Mouse (Mus musculus) ES-Bruce4 (cell line): Measurements from ENCODE around the gene Egfem1. TPM values are rescaled to one million over a fixed set of nuclear protein-coding genes. Genes with fewer than 3 reads are reported as not detected.

Source experiments
- H3K27ac ChIP-seq: 2 replicates; pipeline ENCODE4 v1.5.1; 2012; ENCODE audit warnings: low read length, inconsistent platforms; ENCODE audit not compliant: insufficient read depth
- H3K27me3 ChIP-seq: 2 replicates; pipeline ENCODE4 v1.6.1; 2012; ENCODE audit warnings: mild to moderate bottlenecking, low read length, inconsistent platforms; ENCODE audit not compliant: control insufficient read depth, poor library complexity, insufficient read depth, severe bottlenecking
- H3K36me3 ChIP-seq: 2 replicates; pipeline ENCODE4 v1.6.1; 2012; ENCODE audit warnings: inconsistent platforms, mild to moderate bottlenecking, low read length, moderate library complexity; ENCODE audit not compliant: control insufficient read depth, poor library complexity, insufficient read depth, severe bottlenecking
- H3K4me1 ChIP-seq: one replicate; pipeline ENCODE4 v1.8.1; 2011; ENCODE audit warnings: low read length; ENCODE audit not compliant: control insufficient read depth, insufficient read depth
- H3K4me3 ChIP-seq: 2 replicates; pipeline ENCODE4 v1.5.1; 2011; ENCODE audit warnings: low read depth, mild to moderate bottlenecking, low read length
- H3K9ac ChIP-seq: 2 replicates; pipeline ENCODE4 v1.6.1; 2012; ENCODE audit warnings: low read depth, mild to moderate bottlenecking, inconsistent platforms; ENCODE audit not compliant: poor library complexity, severe bottlenecking
- H3K9me3 ChIP-seq: replicated peaks from 2 replicates; pipeline ENCODE4 v1.6.1; 2012; ENCODE audit warnings: mild to moderate bottlenecking, low read length, inconsistent platforms; ENCODE audit not compliant: control insufficient read depth, poor library complexity, insufficient read depth, severe bottlenecking
- CTCF ChIP-seq: IDR thresholded peaks from one replicate; pipeline ENCODE4 v1.8.1; 2011; ENCODE audit warnings: low read depth, low read length
- EP300 ChIP-seq: IDR thresholded peaks from 2 replicates; pipeline ENCODE4 v1.6.1; 2011; ENCODE audit warnings: low read depth, low read length; ENCODE audit not compliant: insufficient read depth
- POLR2A ChIP-seq: IDR thresholded peaks from one replicate; pipeline ENCODE4 v1.8.1; 2011; ENCODE audit warnings: low read length; ENCODE audit not compliant: insufficient read depth
- polyA plus RNA-seq: library from polyadenylated mRNA; stranded (reverse); fragments of >200 nt; gene quantifications from 2 replicates; pipeline ENCODE4 v1.2.4, GENCODE M21; 2011; ENCODE audit warnings: low read depth; ENCODE audit not compliant: missing spikeins, insufficient read depth, insufficient read length

The Egfem1 gene
- polyA plus RNA-seq, 1 experiment: not detected

DNA sequence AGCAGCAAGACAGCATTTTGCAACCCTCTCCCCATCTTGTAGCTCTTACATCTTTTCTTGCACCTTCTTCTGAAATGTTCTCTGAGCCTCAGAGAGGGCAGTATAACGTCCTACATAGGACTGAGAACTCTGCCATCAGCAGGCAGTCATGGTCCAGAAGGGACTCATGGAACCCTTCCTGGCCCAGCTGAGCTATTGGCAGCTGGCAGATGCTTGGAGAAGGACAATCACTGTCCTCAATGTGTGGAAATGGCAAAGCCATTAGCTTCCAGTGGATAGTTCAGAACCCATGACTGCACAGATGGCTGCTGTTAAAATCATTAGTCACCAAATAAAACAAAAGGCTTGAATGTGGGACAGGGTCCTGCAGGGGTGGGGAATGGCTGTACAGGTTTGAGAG is 35.6 kb downstream of the Egfem1 start:
- H3K36me3 ChIP-seq: no peaks in the 10 kb centered on the region
- peaks cover 2% of the 10 kb centered on the region; the same call in 1 of the 2 replicates for H3K9me3 ChIP-seq
- no peaks in the 10 kb centered on the region for H3K27me3 ChIP-seq
- no peak overlapping the region for H3K9ac ChIP-seq
- TF ChIP-seq CTCF (no peak), POLR2A (no peak), EP300 (no peak)
- H3K4me3 ChIP-seq: no peak overlapping the region
- no peak overlapping the region for H3K27ac ChIP-seq
- H3K4me1 ChIP-seq: no peaks in the 10 kb centered on the region

DNA sequence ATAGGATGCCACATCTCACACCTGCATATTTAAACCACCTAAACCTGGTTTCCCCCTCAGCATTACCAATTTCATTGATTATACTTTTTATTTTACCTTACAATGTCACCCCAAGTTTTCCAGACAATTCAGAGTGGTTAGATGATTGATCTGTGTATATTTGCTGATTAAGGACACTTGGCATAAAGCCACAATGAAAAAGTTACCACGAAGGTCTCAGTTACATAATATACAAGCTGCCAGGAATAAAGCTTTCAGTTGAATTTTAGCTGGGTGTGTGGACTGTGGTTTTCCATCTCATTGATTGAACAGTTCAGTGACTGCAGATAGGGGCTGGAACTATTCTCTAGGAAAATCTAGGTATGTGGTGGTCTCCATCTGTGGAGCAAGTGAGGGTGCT is 40.7 kb downstream of the Egfem1 start:
- H3K36me3 ChIP-seq: no peaks in the 10 kb centered on the region
- no peak overlapping the region for H3K9ac ChIP-seq
- no peak for TF ChIP-seq POLR2A
- TF ChIP-seq EP300: no peak
- TF ChIP-seq CTCF: no peak
- no peak overlapping the region for H3K27ac ChIP-seq
- no peaks in the 10 kb centered on the region for H3K27me3 ChIP-seq
- no peak overlapping the region for H3K4me3 ChIP-seq
- H3K4me1 ChIP-seq: no peaks in the 10 kb centered on the region
- H3K9me3 ChIP-seq: peaks cover 2% of the 10 kb centered on the region; the same call in 1 of the 2 replicates

DNA sequence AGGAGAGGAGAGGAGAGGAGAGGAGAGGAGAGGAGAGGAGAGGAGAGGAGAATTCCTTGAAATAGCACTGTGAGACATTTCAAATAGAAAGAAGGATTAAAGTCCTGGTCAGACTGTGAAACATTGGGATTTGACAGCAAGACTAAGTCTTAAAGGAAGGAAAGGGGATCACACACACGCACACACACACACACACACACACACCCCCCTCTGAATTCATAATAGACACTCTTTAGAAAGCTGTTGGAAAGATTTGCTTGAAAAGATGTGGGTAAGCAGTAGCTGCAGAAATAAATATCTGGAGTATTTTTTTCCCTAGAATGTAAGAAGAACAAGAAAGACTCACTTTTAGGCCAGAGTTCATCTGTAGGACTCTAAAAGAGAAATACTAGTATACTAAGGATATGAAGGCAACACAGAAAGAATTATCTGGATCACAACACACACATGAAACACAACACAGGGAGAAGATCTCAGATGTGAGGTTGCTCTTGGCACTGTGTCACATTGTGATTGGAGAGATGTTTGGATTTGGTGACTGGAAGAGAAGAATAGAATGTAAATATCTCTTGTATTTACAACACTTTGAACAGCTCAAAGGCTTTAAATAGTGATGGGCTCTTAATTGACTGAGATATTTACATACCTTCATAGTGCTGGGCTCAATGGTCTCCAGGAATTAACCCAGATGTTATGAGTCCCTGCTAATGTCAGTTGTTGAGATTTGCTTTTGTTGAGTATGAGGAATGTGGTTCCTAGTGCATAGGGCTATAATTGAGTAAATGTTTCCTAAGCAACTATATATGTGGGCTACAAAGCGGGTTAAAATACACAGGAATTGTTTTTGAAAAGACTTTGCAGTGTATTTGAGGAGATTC is 50.5 kb downstream of the Egfem1 start:
- H3K27me3 ChIP-seq: peaks cover 3% of the 10 kb centered on the region; the same call in 1 of the 2 replicates
- peaks cover 4% of the 10 kb centered on the region for H3K4me1 ChIP-seq
- no peak overlapping the region for H3K4me3 ChIP-seq
- H3K9me3 ChIP-seq: no peaks in the 10 kb centered on the region
- TF ChIP-seq CTCF (no peak), EP300 (no peak), POLR2A (no peak)
- H3K36me3 ChIP-seq: no peaks in the 10 kb centered on the region
- H3K9ac ChIP-seq: no peak overlapping the region
- H3K27ac ChIP-seq: no peak overlapping the region

DNA sequence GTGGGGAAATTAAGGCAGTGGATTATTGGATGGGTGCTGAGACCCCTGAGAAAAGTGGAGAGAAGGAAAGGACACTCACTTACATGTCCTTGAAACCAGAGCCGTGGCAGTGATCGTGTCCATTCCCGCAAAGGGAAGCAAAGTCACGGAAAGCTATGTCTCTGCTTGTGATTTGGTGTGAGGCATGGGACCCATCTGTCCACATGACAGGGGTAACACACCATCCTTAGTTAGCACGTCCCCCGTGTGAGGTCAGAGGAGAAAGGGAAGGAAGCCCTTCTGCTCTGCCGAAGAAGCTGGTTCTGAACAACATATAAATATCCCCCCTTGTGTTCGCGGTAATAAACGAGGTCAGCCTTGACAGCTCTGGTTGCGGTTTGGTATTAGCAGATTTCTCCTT is 52.7 kb downstream of the Egfem1 start:
- H3K4me3 ChIP-seq: no peak overlapping the region
- no peak overlapping the region for H3K27ac ChIP-seq
- no peak overlapping the region for H3K9ac ChIP-seq
- no peaks in the 10 kb centered on the region for H3K9me3 ChIP-seq
- no peaks in the 10 kb centered on the region for H3K36me3 ChIP-seq
- peaks cover 5% of the 10 kb centered on the region for H3K4me1 ChIP-seq
- peaks cover 3% of the 10 kb centered on the region; the same call in 1 of the 2 replicates for H3K27me3 ChIP-seq
- TF ChIP-seq CTCF: no peak
- no peak for TF ChIP-seq EP300
- TF ChIP-seq POLR2A: no peak

DNA sequence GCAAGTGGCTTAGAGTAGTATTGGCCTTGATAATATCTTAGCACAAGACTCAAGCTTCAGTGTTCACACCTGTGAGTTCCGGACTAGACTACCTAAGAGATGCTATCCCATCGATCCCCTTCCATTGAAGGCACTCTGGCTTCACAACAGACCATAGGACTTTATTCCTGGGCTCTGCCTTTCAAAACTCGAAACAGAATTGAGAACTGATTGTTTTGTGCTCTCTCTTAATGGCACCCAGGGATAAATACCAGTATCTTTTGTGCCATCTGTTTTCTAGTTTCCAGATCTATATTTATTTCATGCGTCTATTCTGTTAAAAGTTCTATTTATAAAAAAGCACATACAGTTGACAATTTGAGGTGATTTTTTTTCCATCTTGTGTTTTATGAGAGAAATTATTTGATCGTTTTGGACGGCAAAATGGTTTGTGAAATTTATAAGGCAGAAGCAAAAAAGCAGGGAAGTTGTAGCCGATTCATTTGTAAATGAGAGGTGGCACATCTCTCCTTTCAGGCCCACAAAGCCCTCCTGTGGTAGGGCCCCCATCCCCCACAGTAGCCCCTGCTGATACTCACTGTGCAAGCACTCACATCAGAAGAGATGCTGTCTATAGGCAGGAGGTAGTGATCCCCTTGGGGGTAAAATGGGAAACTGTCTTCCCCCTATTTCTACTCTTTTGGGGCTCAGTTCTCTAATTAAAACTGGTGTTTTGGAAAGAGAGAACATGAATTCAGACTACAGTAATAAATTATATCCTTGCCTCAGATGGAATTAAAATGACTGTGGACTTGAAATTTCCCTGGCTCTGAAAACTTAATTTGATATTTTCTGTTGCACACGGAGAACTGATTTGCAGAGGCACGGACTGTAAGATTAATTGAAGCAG is 53.6 kb downstream of the Egfem1 start:
- TF ChIP-seq CTCF (no peak), EP300 (0 out of 2 replicates have a peak, but pooled peaks have one; percentile 64)
- peaks cover 3% of the 10 kb centered on the region; the same call in 1 of the 2 replicates for H3K27me3 ChIP-seq
- H3K4me3 ChIP-seq: no peak overlapping the region
- H3K9me3 ChIP-seq: no peaks in the 10 kb centered on the region
- no peaks in the 10 kb centered on the region for H3K36me3 ChIP-seq
- H3K27ac ChIP-seq: no peak overlapping the region
- H3K4me1 ChIP-seq: peaks cover 5% of the 10 kb centered on the region
- H3K9ac ChIP-seq: no peak overlapping the region
